Mouse (Mus musculus): ENCODE results near the gene Erc1. TPM values are rescaled to one million over a fixed set of nuclear protein-coding genes. Genes with fewer than 3 reads are reported as not detected.
"Not testable (repeated sequence)": the region's sequence is repeated elsewhere in the genome, so short reads cannot be mapped to it uniquely, and the experiment has no call there.

The Erc1 gene
- polyA plus RNA-seq, 1 experiment from 2014 or later, result 33.7 TPM

- Histone ChIP-seq H3K4me3 (ENCODE audit: low read depth, low read length) (no peak overlapping the region), H3K9ac (ENCODE audit: low read length) (no peak overlapping the region), H3K9me3 (ENCODE audit: control insufficient read depth, low read length) (no peaks in the 10 kb centered on the region), H3K27me3 (ENCODE audit: control insufficient read depth, insufficient read depth, low read length) (no peaks in the 10 kb centered on the region), H3K36me3 (ENCODE audit: control insufficient read depth, insufficient read depth, low read length) (no peaks in the 10 kb centered on the region), H3K4me1 (replicated peaks; ENCODE audit: control insufficient read depth, insufficient read depth, low read length) (no peaks in the 10 kb centered on the region), H3K27ac (ENCODE audit: low read depth, low read length) (no peak overlapping the region), H3K4me2 (ENCODE audit: low read depth, low read length, severe bottlenecking) (no peak overlapping the region)
- WGBS, result 95% methylated on average over 1 of the region's 1 CpGs
- ATAC-seq (replicated peaks; ENCODE audit: low FRiP score) (no peak), DNase-seq (ENCODE audit: low spot score) (no peak)
Measured at GRCm38 (mm10) chr6:119821158-119821557, 26.8 kb downstream of the Erc1 start.

DNA sequence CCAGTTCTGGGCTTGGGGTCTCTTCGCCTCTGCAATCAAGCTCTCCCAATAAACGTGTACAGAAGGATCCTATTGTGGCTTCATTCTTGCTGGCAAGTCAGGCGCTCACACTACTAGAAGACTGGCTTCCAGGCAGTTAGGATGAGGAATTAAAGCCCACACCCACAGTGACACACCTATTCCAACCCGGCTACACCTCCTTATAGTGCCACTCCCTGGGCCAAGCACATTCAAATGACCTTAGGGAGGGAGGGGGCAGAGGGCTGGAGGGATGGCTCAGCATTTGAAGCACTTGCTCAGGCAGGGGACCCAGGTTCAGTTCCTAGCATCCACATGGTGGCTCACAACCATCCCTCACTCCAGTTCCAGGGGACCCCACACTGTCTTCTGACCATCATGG, 29.4 kb downstream of the Erc1 start:
- Histone ChIP-seq H3K9ac (ENCODE audit: low read length) (no peak overlapping the region), H3K4me1 (replicated peaks; ENCODE audit: control insufficient read depth, insufficient read depth, low read length) (no peaks in the 10 kb centered on the region), H3K4me2 (ENCODE audit: low read depth, low read length, severe bottlenecking) (no peak overlapping the region), H3K27ac (ENCODE audit: low read depth, low read length) (no peak overlapping the region), H3K9me3 (ENCODE audit: control insufficient read depth, low read length) (no peaks in the 10 kb centered on the region), H3K4me3 (ENCODE audit: low read depth, low read length) (no peak overlapping the region), H3K36me3 (ENCODE audit: control insufficient read depth, insufficient read depth, low read length) (no peaks in the 10 kb centered on the region), H3K27me3 (ENCODE audit: control insufficient read depth, insufficient read depth, low read length) (no peaks in the 10 kb centered on the region)
- ATAC-seq (replicated peaks; ENCODE audit: low FRiP score) (no peak), DNase-seq (ENCODE audit: low spot score) (no peak)
- WGBS, result 90% methylated on average over 4 of the region's 4 CpGs

- H3K4me3 ChIP-seq (ENCODE audit: low read depth, low read length), result no peak overlapping the region
- no peaks in the 10 kb centered on the region for H3K9me3 ChIP-seq (ENCODE audit: control insufficient read depth, low read length)
- no peaks in the 10 kb centered on the region for H3K4me1 ChIP-seq (replicated peaks; ENCODE audit: control insufficient read depth, insufficient read depth, low read length)
- H3K36me3 ChIP-seq (ENCODE audit: control insufficient read depth, insufficient read depth, low read length), result no peaks in the 10 kb centered on the region
- no peaks in the 10 kb centered on the region for H3K27me3 ChIP-seq (ENCODE audit: control insufficient read depth, insufficient read depth, low read length)
- H3K4me2 ChIP-seq (ENCODE audit: low read depth, low read length, severe bottlenecking), result no peak overlapping the region
- 93% methylated on average over 4 of the region's 4 CpGs for WGBS
- H3K27ac ChIP-seq (ENCODE audit: low read depth, low read length), result no peak overlapping the region
- DNase-seq (ENCODE audit: low spot score) (no peak), ATAC-seq (replicated peaks; ENCODE audit: low FRiP score) (no peak)
- no peak overlapping the region for H3K9ac ChIP-seq (ENCODE audit: low read length)
Measured at GRCm38 (mm10) chr6:119815426-119815825, 32.5 kb downstream of the Erc1 start.

GRCm38 (mm10) chr6:119813055-119813454, 34.9 kb downstream of the Erc1 start:
- not testable (repeated sequence) for H3K4me3 ChIP-seq (ENCODE audit: low read depth, low read length); DNase-seq (ENCODE audit: low spot score); H3K36me3 ChIP-seq (ENCODE audit: control insufficient read depth, insufficient read depth, low read length); H3K9me3 ChIP-seq (ENCODE audit: control insufficient read depth, low read length); H3K4me2 ChIP-seq (ENCODE audit: low read depth, low read length, severe bottlenecking); ATAC-seq (replicated peaks; ENCODE audit: low FRiP score); H3K9ac ChIP-seq (ENCODE audit: low read length); H3K27ac ChIP-seq (ENCODE audit: low read depth, low read length); H3K27me3 ChIP-seq (ENCODE audit: control insufficient read depth, insufficient read depth, low read length); H3K4me1 ChIP-seq (replicated peaks; ENCODE audit: control insufficient read depth, insufficient read depth, low read length)

GRCm38 (mm10) chr6:119808726-119809505, 39.1 kb downstream of the Erc1 start:
- H3K9ac ChIP-seq (ENCODE audit: low read length), result no peak overlapping the region
- H3K27ac ChIP-seq (ENCODE audit: low read depth, low read length), result no peak overlapping the region
- ATAC-seq (replicated peaks; ENCODE audit: low FRiP score) (no peak), DNase-seq (ENCODE audit: low spot score) (no peak)
- H3K4me2 ChIP-seq (ENCODE audit: low read depth, low read length, severe bottlenecking), result no peak overlapping the region
- no peak overlapping the region for H3K4me3 ChIP-seq (ENCODE audit: low read depth, low read length)
- H3K36me3 ChIP-seq (ENCODE audit: control insufficient read depth, insufficient read depth, low read length), result no peaks in the 10 kb centered on the region
- H3K9me3 ChIP-seq (ENCODE audit: control insufficient read depth, low read length), result no peaks in the 10 kb centered on the region
- H3K27me3 ChIP-seq (ENCODE audit: control insufficient read depth, insufficient read depth, low read length), result no peaks in the 10 kb centered on the region
- H3K4me1 ChIP-seq (replicated peaks; ENCODE audit: control insufficient read depth, insufficient read depth, low read length), result no peaks in the 10 kb centered on the region
- WGBS, result 94% methylated on average over 2 of the region's 2 CpGs

DNA sequence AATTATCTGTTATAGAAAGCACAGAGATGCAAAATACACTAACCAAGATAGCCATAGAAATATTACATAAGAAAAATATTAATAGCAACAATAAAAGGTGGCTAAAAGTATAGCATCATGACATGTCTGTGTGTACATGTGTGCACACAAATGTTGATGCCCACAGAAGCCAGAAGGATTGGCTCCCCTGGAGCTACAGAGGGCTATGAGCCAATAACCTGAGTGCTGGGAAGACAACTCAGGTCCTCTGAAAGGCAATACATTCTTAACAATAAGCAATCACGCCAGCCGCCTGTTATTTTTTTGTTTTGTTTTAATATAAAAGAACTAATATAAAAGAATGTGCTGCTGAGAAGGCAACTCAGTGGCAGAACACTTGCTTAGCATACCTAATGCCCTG, 44.7 kb downstream of the Erc1 start:
- WGBS, result 88% methylated on average over 2 of the region's 2 CpGs
- no peaks in the 10 kb centered on the region for H3K9me3 ChIP-seq (ENCODE audit: control insufficient read depth, low read length)
- no peaks in the 10 kb centered on the region for H3K4me1 ChIP-seq (replicated peaks; ENCODE audit: control insufficient read depth, insufficient read depth, low read length)
- H3K4me3 ChIP-seq (ENCODE audit: low read depth, low read length), result no peak overlapping the region
- H3K4me2 ChIP-seq (ENCODE audit: low read depth, low read length, severe bottlenecking), result no peak overlapping the region
- ATAC-seq (replicated peaks; ENCODE audit: low FRiP score) (no peak), DNase-seq (ENCODE audit: low spot score) (no peak)
- H3K36me3 ChIP-seq (ENCODE audit: control insufficient read depth, insufficient read depth, low read length), result no peaks in the 10 kb centered on the region
- H3K27ac ChIP-seq (ENCODE audit: low read depth, low read length), result no peak overlapping the region
- no peaks in the 10 kb centered on the region for H3K27me3 ChIP-seq (ENCODE audit: control insufficient read depth, insufficient read depth, low read length)
- H3K9ac ChIP-seq (ENCODE audit: low read length), result no peak overlapping the region

DNA sequence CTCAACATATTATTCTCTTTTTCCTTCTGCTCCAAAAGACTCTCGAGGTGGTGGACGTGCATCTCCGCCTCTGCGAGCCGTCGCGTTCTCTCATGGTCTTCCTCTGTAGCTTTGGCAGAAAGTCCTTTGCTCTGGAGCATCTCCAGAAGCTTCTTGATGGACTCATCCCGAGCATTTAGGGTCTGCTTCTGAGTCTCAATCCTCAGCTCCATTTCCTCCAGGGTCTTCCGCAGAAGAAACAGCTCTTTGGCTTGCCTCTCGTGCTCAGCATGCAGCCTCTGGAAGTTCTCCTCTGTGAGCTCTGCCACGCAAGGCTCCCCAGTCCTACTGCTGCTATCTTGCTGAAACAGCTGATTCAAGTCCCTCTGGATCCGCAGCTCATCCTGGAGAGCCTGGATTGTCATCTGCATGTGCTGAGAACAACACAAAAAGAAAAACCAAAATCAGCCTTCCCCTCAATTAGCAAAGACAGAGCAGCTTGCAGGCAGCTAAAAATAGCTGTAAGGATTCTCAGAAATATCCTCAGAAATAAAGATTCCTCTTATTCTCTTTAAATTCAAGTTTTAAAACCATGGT, 51.0 kb downstream of the Erc1 start:
- 93% methylated on average over 12 of the region's 12 CpGs for WGBS
- no peaks in the 10 kb centered on the region for H3K36me3 ChIP-seq (ENCODE audit: control insufficient read depth, insufficient read depth, low read length)
- no peaks in the 10 kb centered on the region for H3K4me1 ChIP-seq (replicated peaks; ENCODE audit: control insufficient read depth, insufficient read depth, low read length)
- no peaks in the 10 kb centered on the region for H3K9me3 ChIP-seq (ENCODE audit: control insufficient read depth, low read length)
- no peak overlapping the region for H3K4me2 ChIP-seq (ENCODE audit: low read depth, low read length, severe bottlenecking)
- no peak overlapping the region for H3K27ac ChIP-seq (ENCODE audit: low read depth, low read length)
- H3K27me3 ChIP-seq (ENCODE audit: control insufficient read depth, insufficient read depth, low read length), result no peaks in the 10 kb centered on the region
- DNase-seq (ENCODE audit: low spot score) (no peak), ATAC-seq (replicated peaks; ENCODE audit: low FRiP score) (no peak)
- no peak overlapping the region for H3K9ac ChIP-seq (ENCODE audit: low read length)
- H3K4me3 ChIP-seq (ENCODE audit: low read depth, low read length), result no peak overlapping the region

DNA sequence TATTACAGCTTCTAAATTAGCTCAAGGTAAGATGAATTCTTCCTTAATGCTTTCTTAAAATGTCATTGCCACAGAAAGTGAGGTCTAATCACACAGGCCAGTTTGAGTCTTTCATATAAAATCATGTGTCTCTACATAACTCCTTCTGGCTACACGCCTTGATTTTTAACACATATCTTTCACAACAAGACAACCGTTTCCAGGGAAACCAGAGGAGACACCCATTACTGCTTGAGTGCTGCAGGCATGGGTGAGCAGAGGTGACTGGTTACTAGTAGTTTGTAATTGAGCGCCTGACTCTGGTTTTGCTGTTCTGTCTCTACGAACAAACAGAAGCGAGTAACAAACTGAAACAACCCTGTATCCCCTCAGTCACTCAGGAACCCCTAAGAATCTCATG, 51.7 kb downstream of the Erc1 start:
- Histone ChIP-seq H3K9ac (ENCODE audit: low read length) (no peak overlapping the region), H3K27me3 (ENCODE audit: control insufficient read depth, insufficient read depth, low read length) (no peaks in the 10 kb centered on the region), H3K4me2 (ENCODE audit: low read depth, low read length, severe bottlenecking) (no peak overlapping the region), H3K27ac (ENCODE audit: low read depth, low read length) (no peak overlapping the region), H3K4me1 (replicated peaks; ENCODE audit: control insufficient read depth, insufficient read depth, low read length) (no peaks in the 10 kb centered on the region), H3K9me3 (ENCODE audit: control insufficient read depth, low read length) (no peaks in the 10 kb centered on the region), H3K4me3 (ENCODE audit: low read depth, low read length) (no peak overlapping the region), H3K36me3 (ENCODE audit: control insufficient read depth, insufficient read depth, low read length) (no peaks in the 10 kb centered on the region)
- WGBS, result 89% methylated on average over 5 of the region's 5 CpGs
- no peak for ATAC-seq (replicated peaks; ENCODE audit: low FRiP score)
- DNase-seq (ENCODE audit: low spot score), result no peak

DNA sequence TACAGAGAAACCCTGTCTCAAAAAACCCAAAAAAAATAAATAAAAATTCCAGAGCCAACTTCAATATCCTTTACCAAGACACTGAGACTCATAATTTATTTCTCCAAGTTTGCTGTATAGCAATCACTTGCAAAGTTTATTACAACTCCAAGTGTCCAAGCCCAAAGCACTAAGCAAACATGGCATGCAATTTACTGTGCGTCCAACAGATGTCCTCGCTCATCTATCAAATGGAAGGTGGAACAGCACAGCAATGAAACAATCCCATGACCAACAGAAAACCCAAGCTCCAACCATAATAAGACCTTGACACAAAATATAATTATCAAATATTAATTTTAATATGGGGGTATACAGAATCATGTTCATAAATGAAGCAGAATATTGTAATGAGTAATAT, 55.4 kb downstream of the Erc1 start:
- no peaks in the 10 kb centered on the region for H3K27me3 ChIP-seq (ENCODE audit: control insufficient read depth, insufficient read depth, low read length)
- H3K4me2 ChIP-seq (ENCODE audit: low read depth, low read length, severe bottlenecking), result no peak overlapping the region
- H3K27ac ChIP-seq (ENCODE audit: low read depth, low read length), result no peak overlapping the region
- WGBS, result 36% methylated on average over 2 of the region's 2 CpGs
- ATAC-seq (replicated peaks; ENCODE audit: low FRiP score) (no peak), DNase-seq (ENCODE audit: low spot score) (peak; percentile 61)
- H3K9me3 ChIP-seq (ENCODE audit: control insufficient read depth, low read length), result no peaks in the 10 kb centered on the region
- no peak overlapping the region for H3K9ac ChIP-seq (ENCODE audit: low read length)
- no peaks in the 10 kb centered on the region for H3K4me1 ChIP-seq (replicated peaks; ENCODE audit: control insufficient read depth, insufficient read depth, low read length)
- no peak overlapping the region for H3K4me3 ChIP-seq (ENCODE audit: low read depth, low read length)
- no peaks in the 10 kb centered on the region for H3K36me3 ChIP-seq (ENCODE audit: control insufficient read depth, insufficient read depth, low read length)

All from forebrain, embryonic 11.5 days (tissue).